In the genomic region with DNA sequence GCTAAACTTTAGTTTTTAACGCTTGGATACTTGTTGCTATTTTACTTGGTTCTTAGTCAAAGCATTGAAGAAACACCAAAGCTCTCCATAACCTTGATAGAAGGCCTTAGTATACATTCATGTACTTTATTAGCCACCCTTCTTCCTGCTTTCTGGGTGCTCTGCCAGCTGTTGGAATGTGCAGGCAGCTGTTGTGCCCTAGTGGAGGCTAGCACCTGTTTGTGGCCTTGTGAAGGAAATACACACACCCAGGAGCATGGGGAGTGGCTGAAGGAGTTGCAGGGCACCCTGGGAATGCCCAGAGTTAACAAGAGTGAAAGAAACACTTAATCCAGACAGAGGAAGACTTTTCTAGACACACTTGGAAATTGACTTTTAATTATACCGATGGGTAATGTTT, we compare ENCODE assay signal across 27 mouse cellular contexts. TPM values are rescaled to one million over a fixed set of nuclear protein-coding genes. Genes with fewer than 3 reads are reported as not detected.
DNase-seq lines count a peak whose midpoint lies in the region; TF ChIP-seq lines count a peak whose summit lies in the region.
"Had no signal": no experiment of that assay in that cellular context is flagged by ENCODE, and none has a peak within 500 bp of the region (broad histone marks: within the 10 kb centered on the region; RNA-seq: fewer than 3 reads in every experiment).

No protein-coding gene starts in this region.

- WGBS in thymus, adult 2 months, result 90% methylated on average over 2 of the region's 2 CpGs
- WGBS in kidney, adult 2 months, result 92% methylated on average over 2 of the region's 2 CpGs
- 87% methylated on average over 2 of the region's 2 CpGs for WGBS in forebrain, embryonic 10.5 days

- TF ChIP-seq CTCF in thymus, adult 2 months (IDR thresholded peaks at IDR 0.05; ENCODE audit: borderline replicate concordance, control insufficient read depth, extremely low read depth, insufficient read depth, low read length, poor library complexity), result no peak
- TF ChIP-seq CTCF in kidney, adult 2 months (conservative IDR thresholded peaks at IDR 0.05; ENCODE audit: insufficient read depth, insufficient read length, low read depth, low read length), result no peak

- H3ac ChIP-seq in myocyte (ENCODE audit: control insufficient read depth, insufficient read length), result no peak overlapping the region

- no peak for TF ChIP-seq POLR2A in thymus, adult 2 months (IDR thresholded peaks at IDR 0.05; ENCODE audit: control insufficient read depth, extremely low read depth, insufficient read depth, low read length, poor library complexity)
- no peak for TF ChIP-seq POLR2A in myocyte (IDR thresholded peaks at IDR 0.05; ENCODE audit: insufficient read length, low read depth)
- no peak for TF ChIP-seq POLR2A in kidney, adult 2 months (IDR thresholded peaks at IDR 0.05; ENCODE audit: low read depth, low read length)

- peaks cover 37% of the 10 kb centered on the region for H3K79me2 ChIP-seq in myocyte (ENCODE audit: control insufficient read depth, insufficient read depth)

- H3K36me3 ChIP-seq in thymus, adult 2 months (ENCODE audit: control insufficient read depth, insufficient read depth, low read length), result no peaks in the 10 kb centered on the region
- H3K36me3 ChIP-seq in myocyte (ENCODE audit: control insufficient read depth, insufficient read depth), result no peaks in the 10 kb centered on the region
- no peaks in the 10 kb centered on the region for H3K36me3 ChIP-seq in kidney, adult 2 months (ENCODE audit: control insufficient read depth, insufficient read depth, low read length)
- H3K36me3 ChIP-seq in forebrain, embryonic 10.5 days (replicated peaks), result no peaks in the 10 kb centered on the region
- H3K36me3 ChIP-seq: embryonic facial prominence, embryonic 12.5 days; embryonic facial prominence, embryonic 15.5 days; forebrain, embryonic 12.5 days; forebrain, embryonic 15.5 days; heart, embryonic 10.5 days; heart, embryonic 13.5 days had no signal

- H3K4me1 ChIP-seq in thymus, adult 2 months (replicated peaks; ENCODE audit: control insufficient read depth, insufficient read depth, low read length), result no peaks in the 10 kb centered on the region
- H3K4me1 ChIP-seq in kidney, adult 2 months (ENCODE audit: control insufficient read depth, insufficient read depth, low read length), result 0 out of 2 replicates have a peak, but pooled peaks cover 3% of the 10 kb centered on the region
- H3K4me1 ChIP-seq in forebrain, embryonic 10.5 days, result peaks cover 2% of the 10 kb centered on the region
- H3K4me1 ChIP-seq: embryonic facial prominence, embryonic 12.5 days; heart, embryonic 10.5 days had no signal

- no peak overlapping the region for H3K27ac ChIP-seq in thymus, adult 2 months (ENCODE audit: control insufficient read depth, insufficient read depth, low read length)
- no peak overlapping the region for H3K27ac ChIP-seq in kidney, adult 2 months (ENCODE audit: insufficient read depth, low read depth, low read length)
- H3K27ac ChIP-seq in forebrain, embryonic 10.5 days, result no peak overlapping the region
- H3K27ac ChIP-seq: embryonic facial prominence, embryonic 12.5 days; embryonic facial prominence, embryonic 15.5 days; forebrain, embryonic 12.5 days; forebrain, embryonic 15.5 days; heart, adult 2 months; heart, embryonic 10.5 days; heart, embryonic 13.5 days; hindbrain, embryonic 14.5 days; hindbrain, postnatal 0 days had no signal

- peak; percentile 4 for DNase-seq in gastrocnemius, postnatal 14 days
- no peak for DNase-seq in gastrocnemius, postnatal 10 days
- DNase-seq in thymus, postnatal 4 days, result peak; percentile 8
- DNase-seq in thymus, adult 2 months, result no peak
- no peak for DNase-seq in kidney, adult 2 months
- no peak for DNase-seq in forebrain, embryonic 10.5 days (ENCODE audit: extremely low spot score, low spot score)
- DNase-seq: adrenal gland, adult 2 months; adrenal gland, postnatal 14 days; B cell, adult 2 months; cerebellum, adult 11 months; cerebellum, adult 2 months; cerebellum, adult 9-11 months; cerebellum, postnatal 25 days; gastrocnemius, postnatal 25 days; heart, adult 2 months; heart, postnatal 14 days; heart, postnatal 4 days had no signal

- no peak overlapping the region for H3K4me3 ChIP-seq in thymus, adult 2 months (ENCODE audit: control insufficient read depth, insufficient read depth, low read length)
- no peak overlapping the region for H3K4me3 ChIP-seq in myocyte
- H3K4me3 ChIP-seq in kidney, adult 2 months (ENCODE audit: insufficient read depth, low read depth, low read length), result no peak overlapping the region
- no peak overlapping the region for H3K4me3 ChIP-seq in forebrain, embryonic 10.5 days
- H3K4me3 ChIP-seq: embryonic facial prominence, embryonic 12.5 days; embryonic facial prominence, embryonic 15.5 days; forebrain, embryonic 12.5 days; forebrain, embryonic 15.5 days; heart, adult 2 months; heart, embryonic 10.5 days; heart, embryonic 13.5 days had no signal

- intact Hi-C loops in gastrocnemius, postnatal 14 days (cut with DNase I; ENCODE audit: low total_unique reads), result no loop called here

- no peaks in the 10 kb centered on the region for H3K27me3 ChIP-seq in thymus, adult 2 months (ENCODE audit: control insufficient read depth, insufficient read depth, low read length)
- H3K27me3 ChIP-seq in myocyte (ENCODE audit: control insufficient read depth, insufficient read depth, insufficient read length), result no peaks in the 10 kb centered on the region
- H3K27me3 ChIP-seq in kidney, adult 2 months (replicated peaks; ENCODE audit: control insufficient read depth, insufficient read depth, low read length), result no peaks in the 10 kb centered on the region
- no peaks in the 10 kb centered on the region for H3K27me3 ChIP-seq in forebrain, embryonic 10.5 days (ENCODE audit: poor library complexity, severe bottlenecking)
- H3K27me3 ChIP-seq: embryonic facial prominence, embryonic 12.5 days; embryonic facial prominence, embryonic 15.5 days; forebrain, embryonic 12.5 days; forebrain, embryonic 15.5 days; heart, embryonic 13.5 days had no signal

- no peaks in the 10 kb centered on the region for H3K9me3 ChIP-seq in forebrain, embryonic 10.5 days
- H3K9me3 ChIP-seq: embryonic facial prominence, embryonic 12.5 days; embryonic facial prominence, embryonic 15.5 days; forebrain, embryonic 12.5 days; forebrain, embryonic 15.5 days; heart, embryonic 10.5 days; heart, embryonic 13.5 days had no signal

- peak overlapping the region; percentile 34 for H3K4me2 ChIP-seq in myocyte (ENCODE audit: low read depth)
- H3K4me2 ChIP-seq: embryonic facial prominence, embryonic 12.5 days; embryonic facial prominence, embryonic 15.5 days; forebrain, embryonic 12.5 days; forebrain, embryonic 15.5 days; heart, embryonic 13.5 days; hindbrain, embryonic 14.5 days had no signal

TF ChIP-seq in myocyte, 11 proteins besides CTCF, POLR2A, EP300 and RAD21:
- peak; percentile 98 for TF ChIP-seq TCF12 (IDR thresholded peaks at IDR 0.05; ENCODE audit: insufficient read depth, poor library complexity, severe bottlenecking)
- TF ChIP-seq TCF3 (IDR thresholded peaks at IDR 0.05; ENCODE audit: insufficient read length, low read depth), result peak; percentile 96
- TF ChIP-seq MAX (IDR thresholded peaks at IDR 0.05; ENCODE audit: low read depth), result no peak
- TF ChIP-seq MYOG (IDR thresholded peaks at IDR 0.05; ENCODE audit: control insufficient read depth in 1 of 3, insufficient read depth in 1 of 3, insufficient read length in 2 of 3, low read depth in 2 of 3), result peak; percentile 95 to 99 (median 99)
- peak; percentile 90 to 99 (median 99) for TF ChIP-seq MYOD1 (IDR thresholded peaks at IDR 0.05; ENCODE audit: control insufficient read depth in 1 of 3, insufficient read length in 2 of 3, low read depth in 2 of 3)
- no peak for TF ChIP-seq CEBPB (IDR thresholded peaks at IDR 0.05; ENCODE audit: insufficient read depth, poor library complexity, severe bottlenecking)

RNA-seq across cellular contexts. Expression of a gene that starts 43.4 kb away (rescaled TPM):
- total RNA-seq in gastrocnemius, postnatal 14 days (2021), result 10 to 100 TPM; 12.4 to 13.5 TPM
- total RNA-seq in gastrocnemius, postnatal 10 days (2021), result 10 to 100 TPM; 20.8 to 22.5 TPM
- 5.3 and 6.5 TPM in 2 replicates for polyA plus RNA-seq in thymus, adult 2 months (2012; rRNA removed)
- polyA plus RNA-seq in myocyte (2012; fragmentation: generic; extraction: Trizol), result 17.8 TPM
- polyA plus RNA-seq in kidney, adult 2 months (2012; rRNA removed), result 11.0 and 12.5 TPM in 2 replicates
- polyA plus RNA-seq in forebrain, embryonic 10.5 days (2016; fragmentation: Nextera tagmentation; extraction: Ambion mirVana), result 3.9 and 4.5 TPM in 2 replicates
- total RNA-seq: MEL had no signal

Comparison
In these comparisons a context has a peak if more than half of its experiments do, and no peak if none do; other contexts are left out.
1. DNase-seq: peak in gastrocnemius, postnatal 14 days (single experiment) and thymus, postnatal 4 days (single experiment); none in gastrocnemius, postnatal 10 days (single experiment), thymus, adult 2 months (single experiment), kidney, adult 2 months (single experiment) and forebrain, embryonic 10.5 days (single experiment).